Comparison of ENCODE assay signal across 9 mouse cellular contexts in the genomic region with DNA sequence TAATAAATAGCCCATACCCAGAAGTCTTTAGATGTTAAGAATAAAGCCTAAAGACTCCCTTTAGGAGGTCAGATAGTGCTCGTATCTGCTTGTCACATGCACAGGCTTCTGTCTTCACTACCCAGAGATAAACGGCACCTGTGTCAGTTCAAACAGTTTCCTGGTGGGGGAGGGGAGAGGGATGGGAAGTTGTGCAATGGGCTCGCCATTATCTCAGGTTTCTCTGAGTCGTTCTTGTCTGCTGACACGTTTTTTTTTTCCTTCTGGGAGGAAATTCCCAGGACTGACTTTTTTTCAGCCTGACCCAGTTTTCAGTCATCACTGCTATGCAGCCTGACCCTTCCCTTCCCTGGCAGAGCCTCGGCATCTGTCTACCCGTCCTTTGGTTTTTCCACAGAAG.
DNase-seq lines count a peak whose midpoint lies in the region; ATAC-seq and TF ChIP-seq lines count a peak whose summit lies in the region.
"Had no signal": no experiment of that assay in that cellular context is flagged by ENCODE, and none has a peak within 500 bp of the region (broad histone marks: within the 10 kb centered on the region; RNA-seq: fewer than 3 reads in every experiment).

No protein-coding gene starts in this region.

- no peaks in the 10 kb centered on the region for H3K36me3 ChIP-seq in liver, adult 2 months (ENCODE audit: control insufficient read depth, insufficient read depth, low read length)

- no peaks in the 10 kb centered on the region for H3K4me1 ChIP-seq in liver, adult 2 months (ENCODE audit: control insufficient read depth, insufficient read depth, low read length)

- H3K4me3 ChIP-seq in liver, adult 2 months (ENCODE audit: insufficient read depth, low read depth, low read length): no peak overlapping the region

- TF ChIP-seq CTCF in liver, adult 2 months (IDR thresholded peaks at IDR 0.05; ENCODE audit: low read depth, low read length): no peak

- H3K79me2 ChIP-seq in liver, adult 2 months (ENCODE audit: control insufficient read depth, insufficient read depth, low read length): no peaks in the 10 kb centered on the region

- H3K27ac ChIP-seq in liver, adult 2 months (replicated peaks; ENCODE audit: insufficient read depth, low read depth, low read length): no peak overlapping the region

- WGBS in liver, adult 2 months: 2% methylated on average over 7 of the region's 7 CpGs

- ATAC-seq in common myeloid progenitor, adult 5-6 weeks (replicated peaks; ENCODE audit: low read depth, poor library complexity, severe bottlenecking): peak; percentile 52

- peak; percentile 21 for DNase-seq in kidney, postnatal 10 days
- DNase-seq in kidney, adult 11 months: no peak
- DNase-seq in liver, adult 2 months (ENCODE audit: extremely low read depth, low read depth, low spot score): peak; percentile 31
- DNase-seq in thymus, postnatal 10 days (ENCODE audit: low spot score in 2 of 2): peak; percentile 80 to 89
- no peak for DNase-seq in left cerebral cortex, postnatal 25 days (ENCODE audit: low spot score in 2 of 2)
- no peak for DNase-seq in cerebellum, adult 9-10 months
- no peak for DNase-seq in MN1 (ENCODE audit: low spot score)
- DNase-seq: kidney, adult 2 months had no signal

- H3K9ac ChIP-seq in liver, adult 2 months (ENCODE audit: low read depth, low read length): no peak overlapping the region

- H3K27me3 ChIP-seq in liver, adult 2 months (ENCODE audit: control insufficient read depth, insufficient read depth, low read length): no peaks in the 10 kb centered on the region

- intact Hi-C loops in left cerebral cortex, postnatal 25 days (cut with DNase I): no loop called here

- no peak for TF ChIP-seq POLR2A in liver, adult 2 months (IDR thresholded peaks at IDR 0.05; ENCODE audit: extremely low read depth, insufficient read depth, low read length)

Comparison
In these comparisons a context has a peak if more than half of its experiments do, and no peak if none do; other contexts are left out.
1. DNase-seq: peak in kidney, postnatal 10 days (single experiment), liver, adult 2 months (single experiment) and thymus, postnatal 10 days (2 of 2); none in kidney, adult 11 months (single experiment), left cerebral cortex, postnatal 25 days (0 of 2), cerebellum, adult 9-10 months (single experiment) and MN1 (single experiment).